Mouse (Mus musculus): ENCODE measurements at regions not wholly inside any gene's neighbourhood (a gene's known extent, or its start where the extent isn't known, plus 50 kb on each side); places are given as distances from the start of the nearest gene placed in this dataset.
"Not testable (repeated sequence)": the region's sequence is repeated elsewhere in the genome, so short reads cannot be mapped to it uniquely, and the experiment has no call there.

GRCm38 (mm10) chr13:115911524-115912459, 397.7 kb downstream of the Isl1 start:
- DNase-seq (ENCODE audit: low spot score), result no peak

DNA sequence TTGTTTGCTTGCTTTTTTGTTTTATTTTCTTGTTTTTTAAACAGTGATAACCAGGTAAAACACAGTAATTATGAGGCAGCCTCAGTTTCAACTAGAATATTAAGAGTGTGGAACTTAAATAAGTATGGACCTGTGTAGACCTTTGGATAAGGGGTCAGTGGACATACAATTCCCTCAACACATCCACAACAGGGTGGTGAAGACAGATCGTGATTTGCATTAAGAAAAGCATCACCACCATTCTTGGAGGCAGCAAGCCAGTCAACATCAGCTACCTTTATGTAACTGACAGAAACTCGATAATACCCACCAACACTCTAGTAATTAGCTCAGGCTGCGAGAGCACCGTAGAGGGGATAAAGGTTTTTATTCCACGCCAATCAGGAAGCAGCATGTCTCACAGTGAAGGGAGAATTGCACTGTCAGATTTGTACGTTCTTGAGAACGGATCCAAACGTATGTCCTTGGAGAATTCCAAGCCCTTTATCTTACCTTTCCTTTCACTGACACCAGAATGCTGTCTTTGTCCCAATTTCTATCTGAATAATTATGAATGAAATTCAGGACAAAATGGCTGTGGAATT, 398.5 kb downstream of the Isl1 start:
- no peak for DNase-seq (ENCODE audit: low spot score)

DNA sequence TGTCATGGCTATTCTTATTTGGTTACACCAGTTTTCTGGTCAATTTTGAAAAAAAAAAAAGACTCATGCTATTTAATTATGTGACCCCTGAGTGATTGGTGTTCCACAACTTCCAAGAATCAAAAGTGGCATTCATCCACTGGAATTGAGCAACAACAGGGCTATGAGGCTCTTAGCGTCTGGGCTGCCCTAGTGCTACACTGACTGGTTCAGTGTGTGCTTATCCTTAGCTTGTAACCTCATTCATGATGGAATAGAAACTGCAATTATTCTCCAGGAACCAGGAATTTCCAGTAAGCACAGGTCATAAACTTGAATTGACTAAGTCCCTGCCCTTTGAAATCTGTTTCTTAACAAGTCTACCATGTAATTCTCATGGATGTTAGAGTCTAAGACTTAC, 428.9 kb downstream of the Isl1 start:
- no peak for DNase-seq (ENCODE audit: low spot score)

- no peak for DNase-seq (ENCODE audit: low spot score)
Observed at GRCm38 (mm10) chr13:115860480-115860879, 449.0 kb downstream of the Isl1 start.

DNA sequence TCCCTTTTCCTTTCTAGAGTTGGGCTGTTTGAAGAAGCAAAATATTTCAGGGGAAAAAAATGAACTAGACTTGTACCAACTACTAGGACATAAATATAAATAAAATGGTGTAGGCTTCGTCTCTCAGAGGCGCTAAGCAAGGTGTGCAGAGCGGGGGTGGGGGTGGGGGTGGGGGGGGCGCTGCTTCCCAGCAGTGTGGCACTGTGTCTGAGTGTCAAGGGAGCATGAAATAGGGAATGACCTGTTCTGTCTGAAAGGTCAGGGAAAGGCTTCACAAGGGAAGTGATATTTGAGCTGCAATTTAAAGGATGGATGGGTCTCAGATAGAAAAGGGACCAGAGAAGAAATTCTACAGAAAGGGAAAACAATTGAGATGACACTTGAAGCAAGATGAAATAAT, 452.9 kb downstream of the Isl1 start:
- DNase-seq (ENCODE audit: low spot score), result no peak

DNA sequence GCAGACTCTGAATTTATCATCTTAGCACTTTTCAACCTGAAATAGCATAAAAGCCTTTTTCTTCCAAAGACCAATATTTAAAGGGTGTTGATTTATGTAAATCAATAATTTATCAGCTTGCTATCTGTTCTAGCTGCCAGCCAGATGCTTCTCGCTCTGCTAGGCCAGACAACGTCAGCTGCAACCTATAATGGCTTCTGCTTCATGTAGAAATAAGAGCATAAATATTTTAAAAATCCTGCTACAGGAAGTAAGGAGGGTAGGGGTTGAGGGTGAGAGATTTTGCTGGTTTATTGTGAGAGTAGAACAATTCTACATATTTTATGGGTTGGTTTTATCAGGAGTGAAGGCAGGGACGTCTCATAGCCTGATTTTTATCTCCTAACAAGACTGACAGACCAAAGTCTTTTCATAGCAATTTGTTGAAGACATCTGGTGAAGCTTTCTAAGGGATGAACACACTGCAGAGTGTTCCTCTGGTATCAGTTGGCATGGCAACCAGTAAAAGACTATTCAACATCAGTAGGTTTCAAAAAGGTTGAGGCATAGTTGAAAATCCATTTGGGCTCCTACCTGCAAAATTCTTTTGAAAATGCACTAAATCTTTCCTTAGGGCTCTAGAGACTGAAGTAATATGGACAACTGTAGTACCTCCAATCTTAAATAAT, 456.7 kb downstream of the Isl1 start:
- no peak for DNase-seq (ENCODE audit: low spot score)

GRCm38 (mm10) chr13:115843121-115843520, 466.4 kb downstream of the Isl1 start:
- peak; percentile 11 for DNase-seq (ENCODE audit: low spot score)

GRCm38 (mm10) chr13:115836203-115836768, 473.2 kb downstream of the Isl1 start:
- DNase-seq (ENCODE audit: low spot score), result no peak

GRCm38 (mm10) chr13:115825191-115825590, 484.3 kb downstream of the Isl1 start:
- DNase-seq (ENCODE audit: low spot score), result no peak

- no peak for DNase-seq (ENCODE audit: low spot score)
Observed at GRCm38 (mm10) chr13:115822527-115822926, 487.0 kb downstream of the Isl1 start.

DNA sequence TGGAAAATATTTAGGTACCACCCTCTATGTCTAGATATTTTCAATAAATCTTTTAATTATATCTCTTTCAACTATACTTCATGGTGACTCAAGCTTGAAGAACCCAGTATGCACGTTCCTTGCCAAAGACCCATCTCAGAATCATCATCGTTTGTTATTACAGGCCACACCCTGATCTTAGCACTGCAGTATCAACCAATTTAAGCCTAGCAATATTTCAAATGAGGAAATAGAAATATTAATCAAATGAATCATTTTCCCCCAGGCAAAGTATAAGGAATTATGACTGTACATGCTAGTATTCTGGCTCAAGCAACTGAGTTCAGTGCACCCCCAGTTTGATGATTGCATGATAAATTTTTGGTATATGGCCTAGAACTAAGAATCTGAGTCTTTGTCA, 495.3 kb downstream of the Isl1 start:
- DNase-seq (ENCODE audit: low spot score), result no peak

DNA sequence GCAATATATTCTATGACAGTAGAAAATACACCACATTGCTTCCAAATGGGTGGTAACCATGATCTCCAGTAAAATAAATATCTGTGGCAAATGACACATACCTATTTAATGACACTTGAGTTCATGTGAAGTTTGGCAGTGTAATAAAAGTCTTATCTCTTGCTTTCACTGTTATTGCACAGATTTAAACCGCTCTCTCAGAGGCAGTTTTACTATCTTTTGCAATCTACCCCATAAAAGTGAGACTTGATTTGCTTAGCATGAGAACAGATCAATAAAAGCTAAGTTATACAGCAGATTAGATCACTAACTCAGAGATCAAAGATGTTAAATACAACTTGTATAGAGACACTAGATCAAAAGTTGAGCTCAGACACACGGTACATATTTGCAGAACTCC, 510.2 kb downstream of the Isl1 start:
- no peak for DNase-seq (ENCODE audit: low spot score)

- no peak for DNase-seq (ENCODE audit: low spot score)
Observed at GRCm38 (mm10) chr13:115751271-115751670, 558.2 kb downstream of the Isl1 start.

DNA sequence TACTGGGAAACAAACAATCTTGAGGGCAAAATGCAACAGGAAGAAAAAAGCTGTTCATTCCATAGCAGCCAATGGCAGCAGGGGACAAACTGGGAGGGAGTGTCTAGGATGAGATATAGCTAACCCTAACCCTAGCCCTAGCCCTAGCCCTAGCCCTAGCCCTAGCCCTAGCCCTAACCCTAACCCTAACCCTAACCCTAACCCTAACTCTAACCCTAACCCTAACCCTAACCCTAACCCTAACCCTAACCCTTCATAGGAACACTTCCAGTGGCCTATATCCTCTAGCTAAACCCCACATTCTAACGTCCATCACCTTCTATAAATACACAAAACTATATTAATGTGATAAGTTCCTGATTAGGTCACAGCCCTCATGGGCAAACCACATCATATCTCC, 567.4 kb downstream of the Isl1 start:
- not testable (repeated sequence) for DNase-seq (ENCODE audit: low spot score)

DNA sequence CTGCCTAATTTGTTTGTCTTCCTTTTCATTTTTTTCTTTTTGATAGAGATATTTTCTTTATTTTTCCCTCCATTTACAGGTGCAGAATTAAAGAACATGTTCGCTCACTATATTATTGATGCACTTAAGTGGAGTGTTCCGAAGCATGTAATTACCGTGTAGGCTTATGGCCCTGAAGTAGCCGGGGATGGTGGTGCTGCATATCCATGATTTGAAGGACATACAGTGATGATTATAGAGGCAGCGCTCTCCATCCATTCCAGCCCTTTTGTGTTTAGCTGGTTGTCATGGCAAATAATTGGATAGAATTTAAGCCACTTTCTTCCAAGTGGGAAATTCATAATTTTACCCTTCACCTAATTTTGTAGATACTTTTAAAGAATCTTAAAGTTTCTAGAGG, 581.5 kb downstream of the Isl1 start:
- no peak for DNase-seq (ENCODE audit: low spot score)

GRCm38 (mm10) chr13:115725356-115725952, 584.0 kb downstream of the Isl1 start:
- DNase-seq (ENCODE audit: low spot score), result no peak

GRCm38 (mm10) chr13:115719276-115719675, 590.2 kb downstream of the Isl1 start:
- DNase-seq (ENCODE audit: low spot score), result no peak

DNA sequence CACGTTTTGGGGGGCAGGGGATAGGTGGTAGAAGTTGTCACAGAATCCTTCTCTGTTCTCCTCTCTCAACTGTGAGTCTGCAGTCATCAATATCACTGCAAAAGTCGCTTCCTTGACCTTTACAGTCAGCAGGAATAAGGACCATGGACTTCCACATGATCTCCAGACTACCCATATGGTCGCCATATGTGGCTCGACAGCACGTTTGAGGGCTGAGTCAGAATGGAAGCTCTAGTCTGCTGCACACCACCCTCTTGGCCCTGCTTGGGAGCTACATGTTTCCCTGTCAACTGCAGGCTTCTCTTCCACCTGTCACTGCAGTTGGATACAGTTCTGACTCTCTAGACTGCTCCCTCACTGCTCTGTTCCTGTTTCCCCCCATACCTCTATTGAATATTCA, 590.6 kb downstream of the Isl1 start:
- DNase-seq (ENCODE audit: low spot score), result no peak

- no peak for DNase-seq (ENCODE audit: low spot score)
Observed at GRCm38 (mm10) chr13:115696197-115696596, 594.4 kb upstream of the Itga1 start.

DNA sequence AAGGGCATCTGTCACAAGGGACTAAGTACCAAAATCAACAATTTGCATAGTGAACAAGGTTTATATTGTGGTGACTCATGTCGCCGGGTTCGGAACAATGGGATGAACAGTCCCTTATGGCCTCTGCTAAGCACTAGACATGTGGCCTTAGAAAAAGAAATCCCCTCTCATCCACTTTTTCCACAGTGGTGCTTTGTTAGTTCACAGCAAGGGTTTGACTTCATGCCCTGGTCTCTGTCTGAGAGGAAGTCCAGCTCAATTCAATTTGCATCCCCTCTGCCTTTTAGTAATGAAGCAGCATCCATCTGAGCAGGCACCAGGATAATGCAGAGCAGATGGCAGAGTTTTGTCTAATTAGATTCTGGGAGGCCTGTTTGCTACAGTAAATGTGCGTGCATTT, 585.7 kb upstream of the Itga1 start:
- DNase-seq (ENCODE audit: low spot score), result no peak

DNA sequence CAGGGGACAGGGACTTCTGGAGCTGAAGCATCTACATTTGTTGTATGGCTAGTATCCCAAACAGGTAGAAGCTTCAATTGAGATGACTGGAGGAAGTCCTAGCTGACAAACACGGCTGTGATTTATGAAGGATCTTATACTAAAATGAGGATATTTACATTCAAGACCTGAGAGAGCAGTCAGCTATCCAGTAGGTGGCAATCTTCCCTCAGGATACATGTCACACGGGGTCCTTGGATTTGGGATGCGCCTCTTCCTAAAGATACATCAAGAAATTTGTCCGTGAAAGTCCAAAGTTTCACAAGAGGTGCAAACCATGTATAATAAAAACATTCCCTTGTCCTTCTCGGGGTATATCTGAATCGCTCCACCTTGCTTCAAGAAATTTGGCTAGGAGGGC, 577.8 kb upstream of the Itga1 start:
- no peak for DNase-seq (ENCODE audit: low spot score)

GRCm38 (mm10) chr13:115676836-115677235, 575.1 kb upstream of the Itga1 start:
- DNase-seq (ENCODE audit: low spot score), result no peak
